Mouse (Mus musculus): ENCODE measurements around the gene Tnni2. TPM values are rescaled to one million over a fixed set of nuclear protein-coding genes. Genes with fewer than 3 reads are reported as not detected.

Gene Tnni2
- polyA plus RNA-seq, 1 experiment from 2014 or later = 1.3 TPM

DNA sequence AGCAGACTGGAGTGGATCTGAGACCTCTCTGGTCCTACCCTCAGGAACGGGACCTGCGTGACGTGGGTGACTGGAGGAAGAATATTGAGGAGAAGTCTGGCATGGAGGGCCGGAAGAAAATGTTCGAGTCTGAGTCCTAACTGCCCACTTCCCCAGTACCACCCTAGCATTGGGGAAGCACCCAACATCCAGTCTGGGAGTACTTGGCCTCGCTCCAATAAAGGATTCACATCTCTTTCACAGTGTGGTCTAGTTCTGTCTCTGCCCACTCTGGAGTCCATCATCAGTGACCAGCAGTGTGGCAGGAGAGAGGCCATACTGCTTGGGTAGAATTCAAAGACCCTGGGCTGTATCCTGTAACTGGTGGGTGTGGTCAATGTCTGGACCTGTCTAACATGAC lies 2.6 kb downstream of the Tnni2 start:
- Histone ChIP-seq H3K4me3 (ENCODE audit: low read depth, low read length) (no peak overlapping the region), H3K27me3 (ENCODE audit: control insufficient read depth, insufficient read depth, low read length) (no peaks in the 10 kb centered on the region), H3K4me2 (ENCODE audit: low read depth, low read length, severe bottlenecking) (no peak overlapping the region), H3K36me3 (ENCODE audit: control insufficient read depth, insufficient read depth, low read length) (no peaks in the 10 kb centered on the region), H3K9ac (ENCODE audit: low read length) (no peak overlapping the region), H3K27ac (ENCODE audit: low read depth, low read length) (no peak overlapping the region), H3K9me3 (ENCODE audit: control insufficient read depth, low read length) (no peaks in the 10 kb centered on the region), H3K4me1 (replicated peaks; ENCODE audit: control insufficient read depth, insufficient read depth, low read length) (no peaks in the 10 kb centered on the region)
- WGBS = 94% methylated on average over 6 of the region's 6 CpGs
- DNase-seq (ENCODE audit: low spot score) (no peak), ATAC-seq (replicated peaks; ENCODE audit: low FRiP score) (no peak)

DNA sequence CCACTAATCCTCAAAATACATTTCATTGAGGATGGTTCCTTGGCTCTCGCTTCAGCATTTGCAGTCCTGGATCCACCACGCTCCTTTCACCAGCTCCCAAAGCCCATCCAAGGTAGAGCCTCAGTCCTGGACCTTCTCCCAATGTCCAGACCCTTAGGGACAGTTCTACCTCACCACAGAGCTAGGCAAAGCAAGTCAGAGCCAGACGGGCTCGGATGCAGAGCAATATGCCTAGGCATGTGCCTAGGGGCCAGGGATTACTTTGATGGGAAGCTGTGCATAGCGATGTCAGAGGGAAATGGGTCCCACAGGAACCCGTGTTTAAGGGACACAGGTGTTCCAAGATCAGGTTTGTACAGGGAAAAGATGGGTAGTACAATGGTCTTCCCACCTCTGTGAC lies 3.7 kb downstream of the Tnni2 start:
- Histone ChIP-seq H3K4me1 (replicated peaks; ENCODE audit: control insufficient read depth, insufficient read depth, low read length) (no peaks in the 10 kb centered on the region), H3K9me3 (ENCODE audit: control insufficient read depth, low read length) (no peaks in the 10 kb centered on the region), H3K27ac (ENCODE audit: low read depth, low read length) (no peak overlapping the region), H3K9ac (ENCODE audit: low read length) (no peak overlapping the region), H3K36me3 (ENCODE audit: control insufficient read depth, insufficient read depth, low read length) (no peaks in the 10 kb centered on the region), H3K4me3 (ENCODE audit: low read depth, low read length) (no peak overlapping the region), H3K4me2 (ENCODE audit: low read depth, low read length, severe bottlenecking) (no peak overlapping the region), H3K27me3 (ENCODE audit: control insufficient read depth, insufficient read depth, low read length) (no peaks in the 10 kb centered on the region)
- no peak for DNase-seq (ENCODE audit: low spot score)
- 83% methylated on average over 6 of the region's 6 CpGs for WGBS
- ATAC-seq (replicated peaks; ENCODE audit: low FRiP score) = no peak

DNA sequence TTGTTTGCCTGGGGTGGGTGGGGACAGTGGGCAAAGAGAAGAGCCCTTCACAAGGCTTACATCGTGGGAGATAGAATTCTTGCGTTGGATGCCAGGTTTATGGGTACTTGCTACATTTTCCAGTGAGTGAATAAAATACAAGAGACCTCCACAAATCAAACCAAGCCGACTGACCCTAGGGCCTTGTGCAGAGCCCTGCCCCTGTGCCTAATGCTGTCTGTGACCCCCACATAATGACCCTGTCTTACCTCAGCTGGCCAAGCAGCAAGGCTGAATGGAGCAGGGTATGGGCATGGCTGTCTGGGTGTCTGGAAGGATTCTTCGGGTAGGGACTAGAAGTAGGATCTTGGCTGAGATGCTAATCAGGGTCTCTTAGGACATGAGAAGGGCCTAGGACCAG lies 4.7 kb downstream of the Tnni2 start:
- no peaks in the 10 kb centered on the region for H3K36me3 ChIP-seq (ENCODE audit: control insufficient read depth, insufficient read depth, low read length)
- H3K9ac ChIP-seq (ENCODE audit: low read length) = no peak overlapping the region
- H3K27me3 ChIP-seq (ENCODE audit: control insufficient read depth, insufficient read depth, low read length) = no peaks in the 10 kb centered on the region
- no peak overlapping the region for H3K4me3 ChIP-seq (ENCODE audit: low read depth, low read length)
- ATAC-seq (replicated peaks; ENCODE audit: low FRiP score) (no peak), DNase-seq (ENCODE audit: low spot score) (peak; percentile 5)
- no peaks in the 10 kb centered on the region for H3K9me3 ChIP-seq (ENCODE audit: control insufficient read depth, low read length)
- WGBS = 91% methylated on average over 4 of the region's 4 CpGs
- H3K4me1 ChIP-seq (replicated peaks; ENCODE audit: control insufficient read depth, insufficient read depth, low read length) = no peaks in the 10 kb centered on the region
- no peak overlapping the region for H3K27ac ChIP-seq (ENCODE audit: low read depth, low read length)
- H3K4me2 ChIP-seq (ENCODE audit: low read depth, low read length, severe bottlenecking) = no peak overlapping the region

DNA sequence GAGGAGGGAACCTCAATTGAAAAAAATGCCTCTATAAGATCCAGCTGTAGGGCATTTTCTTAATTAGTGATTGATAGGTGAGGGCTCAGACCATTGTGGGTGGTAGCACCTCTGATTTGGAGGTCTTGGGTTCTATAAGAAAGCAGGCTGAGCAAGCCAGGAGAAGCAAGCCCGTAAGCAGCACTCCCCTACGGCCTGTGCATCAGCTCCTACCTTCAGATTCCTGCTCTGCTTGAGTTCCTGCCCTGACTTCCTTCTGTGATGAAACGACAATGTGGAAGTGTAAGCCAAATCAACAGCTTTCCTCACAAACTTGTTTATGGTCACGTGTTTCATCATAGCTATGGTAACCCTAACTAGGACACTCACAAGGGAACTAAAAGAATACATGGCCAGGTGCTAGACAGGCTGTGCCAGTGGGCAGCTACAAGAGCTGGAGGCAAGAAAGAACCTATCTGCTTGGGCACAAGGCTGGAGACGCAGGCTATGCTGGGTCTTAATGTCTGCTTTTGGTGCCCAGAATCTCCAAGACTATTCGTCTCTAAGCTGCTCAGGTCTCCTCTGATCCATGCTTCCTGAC lies 7.5 kb downstream of the Tnni2 start:
- H3K36me3 ChIP-seq (ENCODE audit: control insufficient read depth, insufficient read depth, low read length) = no peaks in the 10 kb centered on the region
- DNase-seq (ENCODE audit: low spot score) = peak; percentile 21
- H3K27ac ChIP-seq (ENCODE audit: low read depth, low read length) = no peak overlapping the region
- 80% methylated on average over 6 of the region's 6 CpGs for WGBS
- H3K4me1 ChIP-seq (replicated peaks; ENCODE audit: control insufficient read depth, insufficient read depth, low read length) = no peaks in the 10 kb centered on the region
- no peaks in the 10 kb centered on the region for H3K27me3 ChIP-seq (ENCODE audit: control insufficient read depth, insufficient read depth, low read length)
- H3K4me3 ChIP-seq (ENCODE audit: low read depth, low read length) = no peak overlapping the region
- H3K9me3 ChIP-seq (ENCODE audit: control insufficient read depth, low read length) = no peaks in the 10 kb centered on the region
- ATAC-seq (replicated peaks; ENCODE audit: low FRiP score) = no peak
- H3K9ac ChIP-seq (ENCODE audit: low read length) = no peak overlapping the region
- H3K4me2 ChIP-seq (ENCODE audit: low read depth, low read length, severe bottlenecking) = no peak overlapping the region

DNA sequence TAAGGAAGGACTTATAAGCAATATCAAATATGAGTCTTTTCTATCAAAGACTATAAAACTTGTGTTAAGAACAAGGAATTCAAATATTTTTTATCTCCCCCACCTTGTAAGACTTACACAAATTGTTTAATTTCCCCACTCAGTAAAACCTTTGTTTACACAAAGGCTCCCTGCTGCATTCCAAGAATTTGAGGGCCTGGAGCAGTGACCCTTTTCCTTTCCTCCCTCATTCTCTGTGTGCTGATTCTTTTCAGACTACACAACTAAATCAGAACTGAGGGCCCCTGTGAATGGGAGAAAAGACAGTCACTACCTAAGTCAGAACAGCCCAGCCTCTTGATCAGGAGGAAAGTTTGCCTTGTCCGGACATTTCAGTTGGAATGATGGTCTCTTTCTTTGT lies 13.1 kb downstream of the Tnni2 start:
- Histone ChIP-seq H3K27ac (ENCODE audit: low read depth, low read length) (no peak overlapping the region; the same call in 1 of the 2 replicates), H3K4me1 (replicated peaks; ENCODE audit: control insufficient read depth, insufficient read depth, low read length) (peaks cover 2% of the 10 kb centered on the region; the same call in 1 of the 2 replicates), H3K27me3 (ENCODE audit: control insufficient read depth, insufficient read depth, low read length) (no peaks in the 10 kb centered on the region), H3K4me2 (ENCODE audit: low read depth, low read length, severe bottlenecking) (no peak overlapping the region), H3K4me3 (ENCODE audit: low read depth, low read length) (no peak overlapping the region), H3K9me3 (ENCODE audit: control insufficient read depth, low read length) (no peaks in the 10 kb centered on the region), H3K36me3 (ENCODE audit: control insufficient read depth, insufficient read depth, low read length) (no peaks in the 10 kb centered on the region), H3K9ac (ENCODE audit: low read length) (no peak overlapping the region)
- 19% methylated on average over 1 of the region's 1 CpGs for WGBS
- no peak for DNase-seq (ENCODE audit: low spot score)
- no peak for ATAC-seq (replicated peaks; ENCODE audit: low FRiP score)

DNA sequence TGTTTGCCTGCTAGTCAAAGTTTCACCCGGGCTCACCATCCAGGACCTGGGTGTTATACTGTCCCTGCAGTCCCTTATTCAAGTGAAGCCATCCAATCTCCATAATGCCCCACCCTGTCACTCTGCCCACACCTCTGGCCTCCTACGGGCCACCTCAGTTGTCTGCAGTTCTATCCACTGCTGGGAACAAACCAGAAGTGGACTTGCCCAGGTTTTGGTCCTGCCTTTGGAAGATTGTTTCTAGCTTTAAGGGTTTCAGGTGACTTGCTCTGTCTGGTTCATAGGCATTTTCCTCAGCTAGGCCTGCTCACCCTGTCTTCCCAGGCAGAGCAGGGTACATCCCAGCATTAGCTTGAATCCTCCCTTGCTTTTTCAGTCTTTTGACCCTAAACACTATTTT lies 13.6 kb downstream of the Tnni2 start:
- H3K27ac ChIP-seq (ENCODE audit: low read depth, low read length) = no peak overlapping the region; the same call in 1 of the 2 replicates

DNA sequence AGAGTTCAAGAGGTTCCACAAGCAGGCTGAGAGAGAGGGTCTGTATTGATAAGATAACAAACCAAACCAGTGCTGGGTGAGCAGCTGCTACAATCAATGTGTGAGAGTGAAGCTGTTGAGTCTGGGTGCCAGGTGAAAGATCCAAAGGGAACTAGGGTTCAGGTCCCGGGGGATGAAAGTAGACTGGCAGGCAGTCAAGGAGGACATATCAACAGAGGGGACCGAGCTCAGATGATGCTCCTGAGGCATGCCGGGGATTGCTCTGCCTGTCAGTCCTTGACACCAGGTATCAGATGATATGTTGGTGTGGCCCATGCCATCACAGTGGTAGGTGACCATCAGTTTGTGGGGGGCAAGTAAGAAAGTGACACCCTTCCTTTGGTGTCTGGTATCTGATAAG lies 15.2 kb downstream of the Tnni2 start:
- ATAC-seq (replicated peaks; ENCODE audit: low FRiP score) (no peak), DNase-seq (ENCODE audit: low spot score) (peak; percentile 45)
- 94% methylated on average over 3 of the region's 3 CpGs for WGBS
- Histone ChIP-seq H3K4me1 (replicated peaks; ENCODE audit: control insufficient read depth, insufficient read depth, low read length) (peaks cover 2% of the 10 kb centered on the region; the same call in 1 of the 2 replicates), H3K36me3 (ENCODE audit: control insufficient read depth, insufficient read depth, low read length) (no peaks in the 10 kb centered on the region), H3K4me2 (ENCODE audit: low read depth, low read length, severe bottlenecking) (no peak overlapping the region), H3K9me3 (ENCODE audit: control insufficient read depth, low read length) (no peaks in the 10 kb centered on the region), H3K27ac (ENCODE audit: low read depth, low read length) (no peak overlapping the region), H3K4me3 (ENCODE audit: low read depth, low read length) (no peak overlapping the region), H3K9ac (ENCODE audit: low read length) (no peak overlapping the region), H3K27me3 (ENCODE audit: control insufficient read depth, insufficient read depth, low read length) (no peaks in the 10 kb centered on the region)

More for the DNA sequence above, 13.6 kb downstream of the Tnni2 start:
- Histone ChIP-seq H3K27me3 (ENCODE audit: control insufficient read depth, insufficient read depth, low read length) (no peaks in the 10 kb centered on the region), H3K4me3 (ENCODE audit: low read depth, low read length) (no peak overlapping the region), H3K9me3 (ENCODE audit: control insufficient read depth, low read length) (no peaks in the 10 kb centered on the region), H3K36me3 (ENCODE audit: control insufficient read depth, insufficient read depth, low read length) (no peaks in the 10 kb centered on the region), H3K4me2 (ENCODE audit: low read depth, low read length, severe bottlenecking) (no peak overlapping the region), H3K9ac (ENCODE audit: low read length) (no peak overlapping the region; the same call in 1 of the 2 replicates), H3K4me1 (replicated peaks; ENCODE audit: control insufficient read depth, insufficient read depth, low read length) (peaks cover 2% of the 10 kb centered on the region; the same call in 1 of the 2 replicates)
- 63% methylated on average over 2 of the region's 2 CpGs for WGBS
- ATAC-seq (replicated peaks; ENCODE audit: low FRiP score) (no peak), DNase-seq (ENCODE audit: low spot score) (peak; percentile 41)

DNA sequence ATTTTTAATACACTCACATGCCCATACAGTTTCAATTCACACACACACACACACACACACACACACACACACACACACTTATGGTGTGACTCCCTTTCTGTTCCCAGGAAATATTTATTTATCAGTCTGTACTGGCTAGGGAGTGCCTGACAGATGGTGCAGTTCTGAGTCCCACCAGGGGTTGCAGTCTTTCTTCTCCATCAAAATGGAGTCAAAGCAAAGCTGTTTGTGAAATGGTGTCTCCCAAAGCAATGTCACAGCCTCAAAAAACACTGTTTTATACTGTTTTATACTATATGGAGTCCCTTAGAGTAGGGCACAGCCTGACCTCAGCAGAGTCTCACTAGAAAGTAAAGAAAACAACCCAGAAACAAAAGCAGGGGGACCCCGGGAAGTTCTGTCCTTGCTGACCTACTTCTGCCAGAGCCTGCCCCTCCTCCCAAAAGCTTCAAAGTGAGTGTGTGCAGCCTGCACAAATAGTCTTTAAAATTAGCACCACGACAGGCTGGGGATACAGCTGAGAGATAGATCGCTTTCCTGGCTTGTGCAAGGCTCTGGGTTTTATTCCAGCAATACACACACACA lies 15.7 kb downstream of the Tnni2 start:
- ATAC-seq (replicated peaks; ENCODE audit: low FRiP score) = no peak
- Histone ChIP-seq H3K9me3 (ENCODE audit: control insufficient read depth, low read length) (no peaks in the 10 kb centered on the region), H3K36me3 (ENCODE audit: control insufficient read depth, insufficient read depth, low read length) (no peaks in the 10 kb centered on the region), H3K4me2 (ENCODE audit: low read depth, low read length, severe bottlenecking) (no peak overlapping the region), H3K4me3 (ENCODE audit: low read depth, low read length) (no peak overlapping the region), H3K4me1 (replicated peaks; ENCODE audit: control insufficient read depth, insufficient read depth, low read length) (peaks cover 2% of the 10 kb centered on the region; the same call in 1 of the 2 replicates), H3K27me3 (ENCODE audit: control insufficient read depth, insufficient read depth, low read length) (no peaks in the 10 kb centered on the region), H3K27ac (ENCODE audit: low read depth, low read length) (peak overlapping the region; percentile 65; the same call in 1 of the 2 replicates), H3K9ac (ENCODE audit: low read length) (no peak overlapping the region)
- WGBS = 21% methylated on average over 3 of the region's 3 CpGs
- peak; percentile 49 for DNase-seq (ENCODE audit: low spot score)

DNA sequence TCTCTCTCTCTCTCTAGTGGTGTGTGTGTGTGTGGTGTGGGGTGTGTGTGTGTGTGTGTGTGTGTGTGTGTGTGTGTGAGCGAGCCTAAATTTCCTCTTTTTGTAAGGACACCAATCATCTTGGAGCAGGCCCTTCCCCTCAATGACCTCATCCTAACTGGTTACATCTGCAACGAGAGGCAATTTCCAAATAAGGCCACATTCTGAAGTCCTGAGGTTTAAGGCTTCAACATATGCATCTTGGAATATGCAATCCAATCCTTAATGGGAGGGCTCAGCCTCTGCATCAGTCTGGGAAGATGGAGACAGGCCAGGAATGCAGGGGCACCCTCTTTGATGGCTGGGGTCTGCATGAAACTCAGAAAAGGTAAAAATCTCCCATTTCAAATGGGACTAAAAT lies 16.4 kb downstream of the Tnni2 start:
- no peak overlapping the region for H3K4me3 ChIP-seq (ENCODE audit: low read depth, low read length)
- H3K9ac ChIP-seq (ENCODE audit: low read length) = no peak overlapping the region
- H3K27me3 ChIP-seq (ENCODE audit: control insufficient read depth, insufficient read depth, low read length) = no peaks in the 10 kb centered on the region
- no peak overlapping the region for H3K4me2 ChIP-seq (ENCODE audit: low read depth, low read length, severe bottlenecking)
- DNase-seq (ENCODE audit: low spot score) = peak; percentile 50
- H3K27ac ChIP-seq (ENCODE audit: low read depth, low read length) = peak overlapping the region; percentile 50; the same call in 1 of the 2 replicates
- H3K4me1 ChIP-seq (replicated peaks; ENCODE audit: control insufficient read depth, insufficient read depth, low read length) = peaks cover 2% of the 10 kb centered on the region; the same call in 1 of the 2 replicates
- ATAC-seq (replicated peaks; ENCODE audit: low FRiP score) = no peak
- WGBS = 47% methylated on average over 2 of the region's 2 CpGs
- H3K9me3 ChIP-seq (ENCODE audit: control insufficient read depth, low read length) = no peaks in the 10 kb centered on the region
- no peaks in the 10 kb centered on the region for H3K36me3 ChIP-seq (ENCODE audit: control insufficient read depth, insufficient read depth, low read length)

Data from forebrain, embryonic 11.5 days (tissue).